Mouse (Mus musculus) ES-E14 (cell line): ENCODE results near the gene Grm5. TPM values are rescaled to one million over a fixed set of nuclear protein-coding genes. Genes with fewer than 3 reads are reported as not detected.

Source experiments
- DNase-seq: peaks from one replicate; pipeline ENCODE4 v3.0.0-alpha.2; 2013; ENCODE audit warnings: low read depth, low spot score
- H3K27ac ChIP-seq: 2 replicates; pipeline ENCODE4 v1.5.1; 2012; ENCODE audit warnings: low read depth, mild to moderate bottlenecking, low read length, moderate library complexity, mixed read lengths; ENCODE audit not compliant: poor library complexity, insufficient read depth, severe bottlenecking
- H3K36me3 ChIP-seq: 2 replicates; pipeline ENCODE4 v1.6.1; 2012; ENCODE audit warnings: mild to moderate bottlenecking, low read length, moderate library complexity, mixed read lengths; ENCODE audit not compliant: control insufficient read depth, poor library complexity, insufficient read depth, severe bottlenecking
- H3K4me1 ChIP-seq, 2 experiments: fragments of 150-350 bp in 1 of 2; sonication (generic) in 1 of 2; 2 replicates each; pipeline ENCODE4 v1.6.1; 2012; ENCODE audit warnings: low read length in 2 of 2, mild to moderate bottlenecking in 1 of 2, mixed read lengths in 1 of 2; ENCODE audit not compliant: control insufficient read depth in 2 of 2, insufficient read depth in 2 of 2, poor library complexity in 1 of 2
- H3K4me3 ChIP-seq, 2 experiments: fragments of 150-350 bp in 1 of 2; sonication (generic) in 1 of 2; 2 replicates each; pipeline ENCODE4 v1.5.1; 2012; ENCODE audit warnings: low read length in 2 of 2, low read depth in 1 of 2, mild to moderate bottlenecking in 1 of 2, mixed read lengths in 1 of 2; ENCODE audit not compliant: insufficient read depth in 1 of 2, poor library complexity in 1 of 2, severe bottlenecking in 1 of 2
- H3K9ac ChIP-seq: 2 replicates; pipeline ENCODE4 v1.6.1; 2012; ENCODE audit warnings: low read depth, mild to moderate bottlenecking, low read length, mixed read lengths; ENCODE audit not compliant: poor library complexity, insufficient read depth, severe bottlenecking
- H3K9me3 ChIP-seq: fragments of 150-350 bp; sonication (generic); 2 replicates; pipeline ENCODE4 v1.6.1; 2012; ENCODE audit warnings: low read depth, mild to moderate bottlenecking, low read length; ENCODE audit not compliant: control insufficient read depth, insufficient read depth
- CHD2 ChIP-seq: IDR thresholded peaks from 2 replicates; pipeline ENCODE4 v1.6.1; 2014; ENCODE audit warnings: mild to moderate bottlenecking, low read depth, low read length, inconsistent platforms
- HCFC1 ChIP-seq: IDR thresholded peaks from 2 replicates; pipeline ENCODE4 v1.6.1; 2012; ENCODE audit warnings: low read length, inconsistent platforms, borderline replicate concordance; ENCODE audit not compliant: insufficient read depth
- MAFK ChIP-seq: IDR thresholded peaks from 2 replicates; pipeline ENCODE4 v1.6.1; 2014; ENCODE audit warnings: mild to moderate bottlenecking, low read depth, low read length, inconsistent platforms; ENCODE audit not compliant: insufficient read depth
- ZC3H11A ChIP-seq: IDR thresholded peaks from 2 replicates; pipeline ENCODE4 v1.6.1; 2012; ENCODE audit warnings: low read depth, mild to moderate bottlenecking, inconsistent platforms, low read length, borderline replicate concordance
- ZNF384 ChIP-seq: IDR thresholded peaks from 2 replicates; pipeline ENCODE4 v1.6.1; 2012; ENCODE audit warnings: low read depth, low read length, inconsistent platforms
- in situ Hi-C, 2 experiments: fragments of 600-800 bp; cut with MboI; formaldehyde crosslinking; loops; one replicate each; pipeline ENCODE4 v1.15.1; 2025; ENCODE audit warnings: low sequenced_read_pairs in 2 of 2, inconsistent platforms in 1 of 2; ENCODE audit not compliant: unreplicated experiment in 2 of 2
- total RNA-seq: library from RNA; depleted of rRNA; stranded (reverse); fragments of 300-350 nt; gene quantifications from 2 replicates; pipeline ENCODE4 v1.2.3, GENCODE M21; 2012

Gene Grm5
- total RNA-seq, 1 experiment, result 0.09 TPM

DNA sequence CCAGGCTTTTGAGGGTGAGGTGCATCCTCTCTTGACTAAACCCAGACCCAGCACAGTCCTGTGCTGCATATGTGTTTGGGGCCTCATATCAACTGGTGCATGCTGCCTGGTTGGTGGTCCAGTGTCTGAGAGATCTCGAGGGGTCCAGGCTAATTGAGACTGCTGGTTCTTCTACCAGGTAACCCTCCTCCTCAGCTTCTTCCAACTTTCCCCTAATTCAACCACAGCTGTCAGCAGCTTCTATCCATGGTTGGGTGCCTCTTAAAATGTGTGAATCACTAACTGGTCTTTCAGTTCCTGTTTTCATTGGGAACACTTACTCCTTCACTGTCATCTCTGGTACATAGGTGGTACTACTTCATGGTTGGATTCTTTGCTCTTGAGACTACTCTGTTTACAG is 240.9 kb downstream of the Grm5 start:
- DNase-seq, result no peak
- no peak overlapping the region for H3K27ac ChIP-seq
- H3K4me3 ChIP-seq, result no peak overlapping the region
- no peaks in the 10 kb centered on the region for H3K4me1 ChIP-seq
- no peaks in the 10 kb centered on the region for H3K36me3 ChIP-seq
- no peak for TF ChIP-seq CHD2
- no peak for TF ChIP-seq MAFK
- no peak for TF ChIP-seq ZC3H11A
- no peak for TF ChIP-seq HCFC1
- no peak for TF ChIP-seq ZNF384
- no peak overlapping the region for H3K9ac ChIP-seq
- no peaks in the 10 kb centered on the region for H3K9me3 ChIP-seq
- in situ Hi-C loops, result no loop called here

DNA sequence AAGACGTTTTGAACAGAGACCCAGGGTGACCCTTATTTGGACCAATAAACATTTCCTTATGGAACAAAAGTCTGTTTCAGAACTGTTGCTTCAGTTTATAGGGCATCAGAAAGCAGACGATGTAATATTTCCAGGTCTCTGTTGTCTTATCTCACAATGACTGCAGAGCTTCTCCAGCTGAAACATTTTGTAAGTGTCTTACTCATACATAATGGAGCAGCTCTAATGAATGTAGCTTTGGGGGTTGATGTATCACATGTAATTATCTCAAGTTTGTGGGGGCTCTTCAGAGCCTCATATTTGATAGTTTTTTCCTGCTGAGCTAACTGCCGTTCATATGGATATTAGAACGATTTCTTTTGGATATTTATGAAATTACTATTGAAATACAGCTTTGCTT is 250.7 kb downstream of the Grm5 start:
- H3K9me3 ChIP-seq, result no peaks in the 10 kb centered on the region
- H3K9ac ChIP-seq, result no peak overlapping the region
- TF ChIP-seq ZC3H11A, result no peak
- DNase-seq, result no peak
- in situ Hi-C loops, result no loop called here
- no peak overlapping the region for H3K4me3 ChIP-seq
- H3K27ac ChIP-seq, result no peak overlapping the region
- no peaks in the 10 kb centered on the region for H3K4me1 ChIP-seq
- H3K36me3 ChIP-seq, result no peaks in the 10 kb centered on the region

DNA sequence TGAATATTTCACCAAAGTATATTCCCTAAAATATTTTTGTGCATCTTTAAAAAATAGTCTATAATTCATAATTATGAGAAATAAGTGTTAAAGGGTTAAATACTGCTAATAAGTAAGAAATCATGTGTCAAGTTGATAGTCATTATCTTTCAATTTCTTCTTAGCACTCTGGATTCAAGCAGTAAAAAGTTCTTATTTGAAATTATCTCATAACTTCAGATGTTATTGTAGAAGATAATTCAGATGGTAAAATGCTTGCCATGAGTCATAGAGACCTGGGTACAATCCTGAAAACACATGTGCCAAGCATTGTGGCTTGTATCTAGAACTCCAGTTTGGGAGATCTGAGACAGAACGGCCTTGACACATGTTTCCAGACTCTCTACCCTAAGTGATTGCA is 254.6 kb downstream of the Grm5 start:
- H3K4me1 ChIP-seq, result no peaks in the 10 kb centered on the region
- TF ChIP-seq ZNF384 (no peak), HCFC1 (no peak), ZC3H11A (no peak), CHD2 (no peak), MAFK (no peak)
- in situ Hi-C loops, result no loop called here
- no peak overlapping the region for H3K4me3 ChIP-seq
- no peak overlapping the region for H3K9ac ChIP-seq
- no peak overlapping the region for H3K27ac ChIP-seq
- no peaks in the 10 kb centered on the region for H3K36me3 ChIP-seq
- no peaks in the 10 kb centered on the region for H3K9me3 ChIP-seq
- DNase-seq, result no peak

DNA sequence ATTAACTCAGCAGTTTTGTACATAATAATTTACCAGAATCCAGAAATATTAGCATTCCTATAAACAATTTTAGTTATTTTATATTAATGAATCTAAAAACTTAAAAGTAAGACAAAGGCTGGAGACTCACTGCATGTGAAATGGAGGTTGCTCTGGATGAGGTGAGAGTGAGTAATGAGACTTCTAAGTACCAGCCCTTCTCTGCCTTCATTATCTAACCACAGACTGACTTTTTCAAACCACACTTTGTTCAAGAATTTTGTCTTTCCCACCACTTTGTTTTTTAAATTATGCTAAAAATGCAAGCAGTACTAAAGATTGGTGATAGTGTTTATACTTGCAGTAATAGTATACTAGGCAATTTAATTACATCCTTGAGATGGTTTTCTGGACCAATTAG is 259.5 kb downstream of the Grm5 start:
- Histone ChIP-seq H3K9ac (no peak overlapping the region), H3K36me3 (no peaks in the 10 kb centered on the region), H3K27ac (no peak overlapping the region), H3K4me3 (no peak overlapping the region), H3K9me3 (no peaks in the 10 kb centered on the region), H3K4me1 (no peaks in the 10 kb centered on the region)
- TF ChIP-seq CHD2 (no peak), HCFC1 (no peak), MAFK (no peak), ZNF384 (no peak), ZC3H11A (no peak)
- no peak for DNase-seq
- in situ Hi-C loops, result no loop called here

DNA sequence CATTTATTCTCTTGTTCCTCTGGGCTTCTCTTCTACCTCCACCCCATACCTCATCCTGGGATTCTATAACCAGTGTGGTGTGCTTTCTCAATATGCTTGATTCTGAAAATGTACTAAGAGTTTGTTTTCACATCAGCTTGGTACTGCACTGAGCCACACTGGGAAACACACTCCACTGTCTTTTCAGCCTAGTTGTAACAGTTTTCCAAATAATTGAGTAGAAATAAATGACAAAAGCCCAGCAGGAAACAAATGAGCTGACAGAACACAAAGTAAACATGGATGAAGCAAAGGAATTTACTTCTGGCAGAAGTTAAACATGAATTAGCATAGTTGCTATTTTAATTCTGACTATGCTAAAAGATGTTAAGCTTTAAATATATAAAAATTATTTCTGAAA is 262.1 kb downstream of the Grm5 start:
- H3K4me1 ChIP-seq, result no peaks in the 10 kb centered on the region
- in situ Hi-C loops, result no loop called here
- no peaks in the 10 kb centered on the region for H3K9me3 ChIP-seq
- no peak for TF ChIP-seq ZNF384
- no peak for TF ChIP-seq MAFK
- no peak for TF ChIP-seq HCFC1
- no peak for TF ChIP-seq ZC3H11A
- TF ChIP-seq CHD2, result no peak
- H3K27ac ChIP-seq, result no peak overlapping the region
- no peaks in the 10 kb centered on the region for H3K36me3 ChIP-seq
- no peak overlapping the region for H3K4me3 ChIP-seq
- H3K9ac ChIP-seq, result no peak overlapping the region
- no peak for DNase-seq
